Mouse (Mus musculus) hindbrain, embryonic 12.5 days (tissue): ENCODE measurements at regions not wholly inside any gene's neighbourhood (a gene's known extent, or its start where the extent isn't known, plus 50 kb on each side); places are given as distances from the start of the nearest gene placed in this dataset.

Source experiments
- ATAC-seq: fragments of 200-750 bp; cut with Nextera tagmentation; 2 replicates; pipeline ENCODE4 v1.8.0; 2017; ENCODE audit warnings: moderate TSS enrichment; ENCODE audit not compliant: low FRiP score
- H3K27ac ChIP-seq: fragments of 300-500 bp; sonication (generic); 2 replicates; pipeline ENCODE4 v1.5.1; 2016; ENCODE audit warnings: mild to moderate bottlenecking
- H3K27me3 ChIP-seq: fragments of 300-500 bp; sonication (generic); 2 replicates; pipeline ENCODE4 v1.6.1; 2016; ENCODE audit warnings: mild to moderate bottlenecking
- H3K36me3 ChIP-seq: fragments of 300-500 bp; sonication (generic); 2 replicates; pipeline ENCODE4 v1.6.1; 2016; ENCODE audit warnings: mild to moderate bottlenecking
- H3K4me1 ChIP-seq: fragments of 300-500 bp; sonication (generic); 2 replicates; pipeline ENCODE4 v1.6.1; 2016
- H3K4me2 ChIP-seq: fragments of 300-500 bp; sonication (generic); replicated peaks from 2 replicates; pipeline ENCODE4 v1.6.1; 2016; ENCODE audit warnings: mild to moderate bottlenecking
- H3K4me3 ChIP-seq: fragments of 300-500 bp; sonication (generic); 2 replicates; pipeline ENCODE4 v1.5.1; 2016; ENCODE audit warnings: mild to moderate bottlenecking
- H3K9ac ChIP-seq: fragments of 300-500 bp; sonication (generic); 2 replicates; pipeline ENCODE4 v1.6.1; 2016; ENCODE audit warnings: mild to moderate bottlenecking, moderate library complexity
- H3K9me3 ChIP-seq: fragments of 300-500 bp; sonication (generic); replicated peaks from 2 replicates; pipeline ENCODE4 v1.6.1; 2016; ENCODE audit warnings: mild to moderate bottlenecking
- WGBS: fragments of 180-500 bp; shearing (Covaris S2); methylation state at CpG from one replicate; pipeline ENCODE4 v1.1.7; 2016; 5-methylcytosine and 5-hydroxymethylcytosine counted together

- Histone ChIP-seq H3K4me1 (no peaks in the 10 kb centered on the region), H3K9ac (no peak overlapping the region), H3K4me3 (no peak overlapping the region), H3K4me2 (no peak overlapping the region), H3K27ac (no peak overlapping the region), H3K27me3 (no peaks in the 10 kb centered on the region), H3K9me3 (no peaks in the 10 kb centered on the region), H3K36me3 (no peaks in the 10 kb centered on the region)
- 80% methylated on average over 13 of the region's 13 CpGs for WGBS
- no peak for ATAC-seq
These were observed 172.9 kb downstream of the Moxd1 start for GRCm38 (mm10) chr10:24395999-24396784.

GRCm38 (mm10) chr10:24397125-24397524 lies 173.8 kb downstream of the Moxd1 start:
- Histone ChIP-seq H3K4me1 (no peaks in the 10 kb centered on the region), H3K4me2 (no peak overlapping the region), H3K27ac (no peak overlapping the region), H3K9ac (no peak overlapping the region), H3K9me3 (no peaks in the 10 kb centered on the region), H3K36me3 (no peaks in the 10 kb centered on the region), H3K27me3 (no peaks in the 10 kb centered on the region), H3K4me3 (no peak overlapping the region)
- 91% methylated on average over 2 of the region's 2 CpGs for WGBS
- ATAC-seq: no peak

GRCm38 (mm10) chr10:24404851-24405250 lies 181.5 kb downstream of the Moxd1 start:
- H3K9me3 ChIP-seq: no peaks in the 10 kb centered on the region
- H3K4me2 ChIP-seq: no peak overlapping the region
- peaks cover 9% of the 10 kb centered on the region for H3K4me1 ChIP-seq
- WGBS: 76% methylated on average over 4 of the region's 4 CpGs
- no peak overlapping the region for H3K4me3 ChIP-seq
- no peaks in the 10 kb centered on the region for H3K36me3 ChIP-seq
- no peak overlapping the region for H3K27ac ChIP-seq
- ATAC-seq: no peak
- H3K27me3 ChIP-seq: no peaks in the 10 kb centered on the region
- H3K9ac ChIP-seq: no peak overlapping the region

- Histone ChIP-seq H3K27me3 (no peaks in the 10 kb centered on the region), H3K4me3 (no peak overlapping the region), H3K36me3 (no peaks in the 10 kb centered on the region), H3K4me1 (peaks cover 9% of the 10 kb centered on the region), H3K9me3 (no peaks in the 10 kb centered on the region), H3K27ac (no peak overlapping the region), H3K4me2 (no peak overlapping the region), H3K9ac (no peak overlapping the region)
- WGBS: 39% methylated on average over 3 of the region's 3 CpGs
- ATAC-seq: no peak
These were observed 183.6 kb downstream of the Moxd1 start for GRCm38 (mm10) chr10:24406953-24407352.

GRCm38 (mm10) chr10:24407411-24408227 lies 184.3 kb downstream of the Moxd1 start:
- ATAC-seq: peak; percentile 81
- Histone ChIP-seq H3K4me2 (no peak overlapping the region), H3K9ac (no peak overlapping the region), H3K27me3 (no peaks in the 10 kb centered on the region), H3K36me3 (no peaks in the 10 kb centered on the region), H3K27ac (0 out of 2 replicates have a peak overlapping the region, but pooled peaks have one; percentile 52), H3K4me3 (no peak overlapping the region), H3K4me1 (peaks cover 9% of the 10 kb centered on the region), H3K9me3 (no peaks in the 10 kb centered on the region)
- 30% methylated on average over 6 of the region's 6 CpGs for WGBS

GRCm38 (mm10) chr10:24409976-24410375 lies 185.3 kb upstream of the Ccn2 start:
- ATAC-seq: no peak; the same call in 1 of the 2 replicates
- 35% methylated on average over 1 of the region's 1 CpGs for WGBS
- H3K27ac ChIP-seq: no peak overlapping the region
- H3K4me3 ChIP-seq: no peak overlapping the region
- no peaks in the 10 kb centered on the region for H3K36me3 ChIP-seq
- no peaks in the 10 kb centered on the region for H3K27me3 ChIP-seq
- H3K9ac ChIP-seq: no peak overlapping the region
- H3K9me3 ChIP-seq: no peaks in the 10 kb centered on the region
- peaks cover 9% of the 10 kb centered on the region for H3K4me1 ChIP-seq
- no peak overlapping the region for H3K4me2 ChIP-seq

GRCm38 (mm10) chr10:24410885-24411284 lies 184.4 kb upstream of the Ccn2 start:
- no peak for ATAC-seq
- H3K4me1 ChIP-seq: peaks cover 9% of the 10 kb centered on the region
- WGBS: 93% methylated on average over 4 of the region's 4 CpGs
- no peak overlapping the region for H3K4me3 ChIP-seq
- H3K27ac ChIP-seq: no peak overlapping the region
- H3K4me2 ChIP-seq: no peak overlapping the region
- no peaks in the 10 kb centered on the region for H3K27me3 ChIP-seq
- H3K9me3 ChIP-seq: no peaks in the 10 kb centered on the region
- no peak overlapping the region for H3K9ac ChIP-seq
- H3K36me3 ChIP-seq: no peaks in the 10 kb centered on the region

- H3K4me2 ChIP-seq: no peak overlapping the region
- no peaks in the 10 kb centered on the region for H3K36me3 ChIP-seq
- no peak overlapping the region for H3K9ac ChIP-seq
- no peak for ATAC-seq
- no peaks in the 10 kb centered on the region for H3K27me3 ChIP-seq
- 84% methylated on average over 4 of the region's 4 CpGs for WGBS
- H3K4me1 ChIP-seq: no peaks in the 10 kb centered on the region
- H3K27ac ChIP-seq: no peak overlapping the region
- no peaks in the 10 kb centered on the region for H3K9me3 ChIP-seq
- no peak overlapping the region for H3K4me3 ChIP-seq
These were observed 172.6 kb upstream of the Ccn2 start for GRCm38 (mm10) chr10:24422498-24423160.

- Histone ChIP-seq H3K4me3 (no peak overlapping the region), H3K9ac (no peak overlapping the region), H3K4me1 (no peaks in the 10 kb centered on the region), H3K36me3 (no peaks in the 10 kb centered on the region), H3K27me3 (no peaks in the 10 kb centered on the region), H3K27ac (no peak overlapping the region), H3K9me3 (no peaks in the 10 kb centered on the region), H3K4me2 (no peak overlapping the region)
- no peak for ATAC-seq
These were observed 161.4 kb upstream of the Ccn2 start for GRCm38 (mm10) chr10:24433737-24434367.

GRCm38 (mm10) chr10:24437177-24437576 lies 158.1 kb upstream of the Ccn2 start:
- H3K4me2 ChIP-seq: no peak overlapping the region
- no peaks in the 10 kb centered on the region for H3K36me3 ChIP-seq
- H3K9me3 ChIP-seq: 0 out of 2 replicates have a peak, but pooled peaks cover 3% of the 10 kb centered on the region
- no peaks in the 10 kb centered on the region for H3K4me1 ChIP-seq
- H3K9ac ChIP-seq: no peak overlapping the region
- no peaks in the 10 kb centered on the region for H3K27me3 ChIP-seq
- no peak for ATAC-seq
- 68% methylated on average over 2 of the region's 2 CpGs for WGBS
- H3K4me3 ChIP-seq: no peak overlapping the region
- no peak overlapping the region for H3K27ac ChIP-seq

- Histone ChIP-seq H3K9me3 (no peaks in the 10 kb centered on the region), H3K27me3 (no peaks in the 10 kb centered on the region), H3K4me2 (no peak overlapping the region), H3K9ac (no peak overlapping the region), H3K4me1 (no peaks in the 10 kb centered on the region), H3K27ac (no peak overlapping the region), H3K4me3 (no peak overlapping the region), H3K36me3 (no peaks in the 10 kb centered on the region)
- ATAC-seq: no peak
- WGBS: 62% methylated on average over 1 of the region's 1 CpGs
These were observed 150.7 kb upstream of the Ccn2 start for GRCm38 (mm10) chr10:24444572-24444971.

GRCm38 (mm10) chr10:24445036-24445435 lies 150.2 kb upstream of the Ccn2 start:
- no peak overlapping the region for H3K4me2 ChIP-seq
- no peak overlapping the region for H3K27ac ChIP-seq
- H3K4me3 ChIP-seq: no peak overlapping the region
- H3K27me3 ChIP-seq: no peaks in the 10 kb centered on the region
- no peaks in the 10 kb centered on the region for H3K4me1 ChIP-seq
- H3K9me3 ChIP-seq: no peaks in the 10 kb centered on the region
- H3K36me3 ChIP-seq: no peaks in the 10 kb centered on the region
- WGBS: 91% methylated on average over 6 of the region's 6 CpGs
- no peak for ATAC-seq
- no peak overlapping the region for H3K9ac ChIP-seq
